Mouse (Mus musculus) G1E (cell line): ENCODE measurements around the gene Zfp536. TPM values are rescaled to one million over a fixed set of nuclear protein-coding genes. Genes with fewer than 3 reads are reported as not detected.
"Not testable (repeated sequence)": the region's sequence is repeated elsewhere in the genome, so short reads cannot be mapped to it uniquely, and the experiment has no call there.

ENCODE experiments used
- ATAC-seq: 2 replicates; pipeline ENCODE4 v1.8.0; 2016; ENCODE audit warnings: mild to moderate bottlenecking; ENCODE audit not compliant: insufficient number of reproducible peaks, poor library complexity, low FRiP score, severe bottlenecking; ENCODE audit errors: extremely low read depth
- DNase-seq: peaks from one replicate; pipeline ENCODE4 v3.0.0; 2012; ENCODE audit warnings: low spot score
- H3K27me3 ChIP-seq: 2 replicates; pipeline ENCODE4 v1.6.1; 2012; ENCODE audit warnings: mild to moderate bottlenecking, low read length, inconsistent platforms; ENCODE audit not compliant: insufficient read depth
- H3K36me3 ChIP-seq: replicated peaks from 2 replicates; pipeline ENCODE3; 2012; ENCODE audit warnings: mild to moderate bottlenecking, inconsistent platforms
- H3K4me1 ChIP-seq: 2 replicates; pipeline ENCODE4 v1.6.1; 2012; ENCODE audit warnings: low read depth, low read length, inconsistent platforms, mixed read lengths; ENCODE audit not compliant: insufficient read depth
- H3K4me3 ChIP-seq: 2 replicates; pipeline ENCODE4 v1.5.1; 2012; ENCODE audit warnings: low read depth, mild to moderate bottlenecking, inconsistent platforms, low read length, moderate library complexity, mixed read lengths
- H3K9me3 ChIP-seq: replicated peaks from 2 replicates; pipeline ENCODE4 v1.6.1; 2012; ENCODE audit warnings: inconsistent platforms
- CTCF ChIP-seq: IDR thresholded peaks from 2 replicates; pipeline ENCODE4 v1.5.1; 2012; ENCODE audit warnings: low read depth, low read length, inconsistent platforms, mixed read lengths
- GATA1 ChIP-seq: IDR thresholded peaks from 2 replicates; pipeline ENCODE4 v1.6.1; 2012; ENCODE audit warnings: borderline replicate concordance, low read length, inconsistent platforms, mixed read lengths
- GATA2 ChIP-seq: IDR thresholded peaks from 2 replicates; pipeline ENCODE4 v1.6.1; 2012; ENCODE audit warnings: low read depth, low read length, inconsistent platforms, borderline replicate concordance
- POLR2AphosphoS5 ChIP-seq: IDR thresholded peaks from 2 replicates; pipeline ENCODE4 v1.6.1; 2012; ENCODE audit warnings: low read depth, low read length, inconsistent platforms; ENCODE audit not compliant: insufficient replicate concordance
- TAL1 ChIP-seq: conservative IDR thresholded peaks from 2 replicates; pipeline ENCODE4 v1.6.1; 2012; ENCODE audit warnings: low read depth, low read length, inconsistent platforms, mixed read lengths
- polyA plus RNA-seq: library from polyadenylated mRNA; stranded (reverse); fragments of >175 nt; gene quantifications from 2 replicates; pipeline ENCODE4 v1.2.3, GENCODE M21; 2012
- total RNA-seq, 2 experiments: library from RNA; stranded (forward) in 1 of 2; stranded (reverse) in 1 of 2; fragments of 200-1000 nt in 1 of 2; fragments of >200 nt in 1 of 2; fragmentation: Nextera tagmentation in 1 of 2; gene quantifications; 2 replicates each; pipeline ENCODE4 v1.2.3; 2014 to 2017

Zfp536 gene
- total and polyA plus RNA-seq, 3 experiments, result 0.22 TPM; not detected in 2

DNA sequence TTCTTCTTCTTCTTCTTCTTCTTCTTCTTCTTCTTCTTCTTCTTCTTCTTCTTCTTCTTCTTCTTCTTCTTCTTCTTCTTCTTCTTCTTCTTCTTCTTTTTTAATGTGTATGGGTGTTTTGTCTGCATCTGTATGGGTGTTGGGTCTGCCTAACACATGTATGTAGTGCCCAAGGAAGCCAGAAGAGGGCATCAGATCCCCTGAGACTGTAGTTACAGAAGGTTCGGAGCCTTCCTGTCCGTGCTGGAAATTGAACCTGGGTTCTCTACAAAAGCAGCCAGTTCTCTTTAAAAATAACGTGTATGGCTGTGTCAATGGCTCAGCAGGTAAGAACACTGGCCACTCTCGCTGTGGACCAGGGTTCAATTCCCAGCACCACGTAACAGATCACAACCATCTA is 167.0 kb downstream of the Zfp536 start:
- ATAC-seq (no peak), DNase-seq (no peak)
- no peak overlapping the region for H3K4me3 ChIP-seq
- H3K36me3 ChIP-seq, result no peaks in the 10 kb centered on the region
- H3K27me3 ChIP-seq, result no peaks in the 10 kb centered on the region
- no peaks in the 10 kb centered on the region for H3K4me1 ChIP-seq
- TF ChIP-seq GATA2, result no peak
- TF ChIP-seq POLR2AphosphoS5, result no peak
- TF ChIP-seq TAL1, result no peak
- H3K9me3 ChIP-seq, result peaks cover 45% of the 10 kb centered on the region

DNA sequence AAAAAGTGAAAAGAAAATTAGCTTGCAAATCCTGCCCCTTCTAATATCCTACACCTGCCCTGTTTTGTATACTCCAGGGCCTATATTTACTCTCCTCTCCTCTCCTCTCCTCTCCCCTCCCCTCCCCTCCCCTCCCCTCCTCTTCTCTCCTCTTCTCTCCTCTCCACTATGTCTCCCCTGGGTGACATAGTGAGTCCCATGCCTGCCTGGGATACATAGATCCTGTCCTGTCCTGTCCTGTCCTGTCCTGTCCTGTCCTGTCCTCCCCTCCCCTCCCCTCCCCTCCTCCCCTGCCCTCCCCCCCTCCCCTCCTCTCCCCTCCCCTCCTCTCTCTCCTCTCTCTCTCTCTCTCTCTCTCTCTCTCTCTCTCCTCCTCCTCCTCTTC is 169.9 kb downstream of the Zfp536 start:
- peaks cover 41% of the 10 kb centered on the region for H3K9me3 ChIP-seq
- not testable (repeated sequence) for H3K4me3 ChIP-seq, H3K27me3 ChIP-seq, DNase-seq, H3K4me1 ChIP-seq, ATAC-seq, H3K36me3 ChIP-seq

DNA sequence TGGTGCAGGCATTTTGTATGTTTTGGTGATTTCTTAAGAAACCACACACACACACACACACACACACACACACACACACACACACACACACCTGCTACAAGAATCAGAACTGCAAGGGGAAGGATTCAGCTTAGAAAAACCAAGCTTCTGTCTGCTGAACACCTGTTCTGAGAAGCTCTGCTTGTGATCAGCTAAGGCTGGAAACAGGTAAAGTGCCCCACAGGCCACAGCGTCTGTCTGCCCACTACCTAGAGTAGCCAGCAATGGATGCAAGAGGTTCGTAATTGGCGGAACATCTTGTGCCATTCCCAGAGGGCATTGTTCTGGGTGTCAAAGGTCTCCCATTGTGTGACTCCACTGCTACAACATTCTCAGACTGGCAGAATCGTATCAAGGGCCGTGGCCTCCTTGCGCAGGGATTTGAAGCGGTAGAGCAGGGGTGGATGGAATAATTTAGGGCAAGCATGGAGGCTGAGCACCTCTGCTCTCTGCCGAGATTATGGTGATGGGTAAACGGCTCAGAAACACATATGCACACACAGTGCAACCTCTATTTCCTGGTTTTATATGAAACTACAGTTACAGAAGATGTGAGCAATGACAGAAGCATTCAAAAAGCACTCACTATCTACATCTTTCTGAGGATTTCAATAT is 170.4 kb downstream of the Zfp536 start:
- ATAC-seq (no peak), DNase-seq (no peak)
- Histone ChIP-seq H3K4me3 (no peak overlapping the region), H3K27me3 (no peaks in the 10 kb centered on the region), H3K9me3 (peaks cover 36% of the 10 kb centered on the region), H3K4me1 (no peaks in the 10 kb centered on the region), H3K36me3 (no peaks in the 10 kb centered on the region)
- TF ChIP-seq TAL1, result no peak
- TF ChIP-seq POLR2AphosphoS5, result no peak
- no peak for TF ChIP-seq CTCF
- no peak for TF ChIP-seq GATA2
- no peak for TF ChIP-seq GATA1

DNA sequence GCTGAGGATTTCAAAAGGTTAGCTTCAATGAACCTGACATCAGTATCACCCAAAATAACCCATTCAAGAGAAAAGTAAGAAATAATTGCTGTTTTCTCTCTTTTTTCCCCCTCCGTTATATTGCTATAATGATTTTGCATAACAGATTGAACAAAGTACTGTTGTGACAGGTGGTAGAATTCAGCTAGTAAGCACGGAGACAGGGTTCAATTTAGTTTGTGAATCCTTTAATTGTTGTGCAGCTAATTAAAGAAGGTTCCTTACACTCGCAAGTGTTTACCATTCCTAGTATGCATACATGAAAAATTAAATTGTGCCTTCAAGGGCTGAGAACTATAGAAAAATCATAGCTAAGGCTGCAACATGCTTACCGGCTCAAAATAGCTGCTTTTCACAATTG is 173.1 kb downstream of the Zfp536 start:
- Histone ChIP-seq H3K36me3 (no peaks in the 10 kb centered on the region), H3K27me3 (no peaks in the 10 kb centered on the region), H3K4me1 (no peaks in the 10 kb centered on the region), H3K9me3 (peaks cover 30% of the 10 kb centered on the region), H3K4me3 (no peak overlapping the region)
- no peak for TF ChIP-seq POLR2AphosphoS5
- TF ChIP-seq GATA1, result no peak
- no peak for TF ChIP-seq CTCF
- no peak for TF ChIP-seq GATA2
- TF ChIP-seq TAL1, result no peak
- ATAC-seq (no peak), DNase-seq (no peak)

DNA sequence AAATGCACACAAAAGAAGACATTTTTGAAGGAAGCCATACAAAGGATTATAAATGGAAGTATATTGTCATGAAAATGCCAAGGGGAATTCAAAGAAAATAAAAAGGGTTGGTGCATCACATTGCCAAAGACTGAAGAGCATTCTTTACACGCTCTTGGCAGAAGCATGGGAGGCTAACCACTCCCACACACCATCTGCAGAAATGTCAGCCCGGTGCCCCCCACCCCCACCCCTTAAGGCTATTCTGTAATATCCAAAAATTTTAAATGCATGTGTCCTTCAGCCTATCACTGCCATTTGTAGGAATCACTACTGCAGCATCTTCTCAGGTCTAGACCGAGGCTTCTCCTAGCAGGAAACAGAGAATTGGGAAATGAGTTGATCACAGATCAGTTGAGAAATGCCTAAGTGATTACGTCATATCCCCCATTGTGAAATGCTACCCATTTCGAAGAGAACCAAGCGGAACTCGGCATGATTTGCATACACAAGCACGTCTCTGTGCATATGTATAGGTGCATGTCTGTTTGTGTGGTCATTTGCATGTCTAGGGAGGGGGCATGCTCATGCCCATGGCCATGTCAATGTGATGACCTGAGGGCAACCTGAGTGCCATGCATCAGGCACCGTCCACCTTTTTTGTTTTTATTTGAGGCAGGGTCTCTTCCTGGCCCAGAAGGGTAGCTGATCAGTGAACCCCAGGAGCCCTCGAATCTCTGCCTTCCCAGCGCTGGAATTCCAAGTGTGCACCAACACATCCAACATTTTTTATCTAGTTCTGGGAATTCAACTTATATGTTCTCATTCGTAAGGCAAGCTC is 179.0 kb downstream of the Zfp536 start:
- Histone ChIP-seq H3K9me3 (peaks cover 34% of the 10 kb centered on the region), H3K36me3 (no peaks in the 10 kb centered on the region), H3K4me3 (no peak overlapping the region), H3K4me1 (no peaks in the 10 kb centered on the region), H3K27me3 (no peaks in the 10 kb centered on the region)
- no peak for DNase-seq
- no peak for ATAC-seq
- TF ChIP-seq GATA1 (no peak), CTCF (no peak), TAL1 (no peak), POLR2AphosphoS5 (no peak), GATA2 (no peak)

DNA sequence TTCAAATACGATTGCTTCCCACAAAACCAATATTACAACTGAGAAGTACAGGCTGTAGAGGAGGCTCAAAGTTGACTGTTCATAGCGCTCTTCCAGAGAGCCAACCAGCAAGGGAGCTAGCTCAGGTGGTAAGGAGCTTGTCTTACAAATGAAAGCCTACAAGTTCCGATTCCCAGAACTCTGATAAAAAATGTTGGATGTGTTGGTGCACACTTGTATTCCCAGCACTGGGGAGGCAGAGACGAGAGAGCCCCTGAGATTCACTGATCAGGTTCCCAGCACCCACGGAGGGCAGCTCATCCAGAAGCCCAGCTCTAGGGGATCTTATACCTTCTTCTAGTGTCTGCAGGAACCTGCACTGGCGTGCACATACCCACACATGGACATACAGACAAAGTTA is 179.9 kb downstream of the Zfp536 start:
- H3K4me1 ChIP-seq, result no peaks in the 10 kb centered on the region
- no peak overlapping the region for H3K4me3 ChIP-seq
- peaks cover 33% of the 10 kb centered on the region for H3K9me3 ChIP-seq
- DNase-seq (no peak), ATAC-seq (no peak)
- no peaks in the 10 kb centered on the region for H3K36me3 ChIP-seq
- no peaks in the 10 kb centered on the region for H3K27me3 ChIP-seq
- TF ChIP-seq GATA1 (no peak), TAL1 (no peak), CTCF (no peak), POLR2AphosphoS5 (no peak), GATA2 (no peak)

DNA sequence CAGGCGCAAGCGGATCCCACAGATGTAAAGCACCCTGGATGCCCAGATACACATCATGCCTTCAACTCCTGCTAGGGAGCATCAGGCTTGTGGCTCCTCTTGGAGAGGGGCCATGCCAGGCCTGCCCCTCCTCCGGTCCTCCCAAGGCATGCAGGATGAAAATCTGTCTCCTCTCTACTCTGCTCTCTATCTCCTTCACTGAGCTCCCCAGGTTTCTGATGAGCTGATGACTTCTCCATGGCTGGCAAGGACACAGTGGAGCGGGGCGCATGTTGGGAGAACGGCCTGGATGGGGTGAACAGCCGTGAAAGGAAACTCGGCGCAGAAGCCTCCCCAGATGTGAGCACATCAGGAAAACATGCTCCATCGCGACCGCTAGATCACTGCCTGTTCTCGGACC is 186.7 kb downstream of the Zfp536 start:
- Histone ChIP-seq H3K36me3 (no peaks in the 10 kb centered on the region), H3K27me3 (no peaks in the 10 kb centered on the region), H3K4me1 (no peaks in the 10 kb centered on the region), H3K9me3 (peaks cover 50% of the 10 kb centered on the region), H3K4me3 (no peak overlapping the region)
- no peak for TF ChIP-seq TAL1
- TF ChIP-seq POLR2AphosphoS5, result no peak
- no peak for TF ChIP-seq GATA2
- TF ChIP-seq GATA1, result no peak
- no peak for TF ChIP-seq CTCF
- no peak for ATAC-seq
- no peak for DNase-seq
